Mouse (Mus musculus): ENCODE data around the gene Mipep. TPM values are rescaled to one million over a fixed set of nuclear protein-coding genes. Genes with fewer than 3 reads are reported as not detected.

Mipep gene
- total RNA-seq, 2 experiments from 2014 or later: 30.4 to 31.2 TPM

DNA sequence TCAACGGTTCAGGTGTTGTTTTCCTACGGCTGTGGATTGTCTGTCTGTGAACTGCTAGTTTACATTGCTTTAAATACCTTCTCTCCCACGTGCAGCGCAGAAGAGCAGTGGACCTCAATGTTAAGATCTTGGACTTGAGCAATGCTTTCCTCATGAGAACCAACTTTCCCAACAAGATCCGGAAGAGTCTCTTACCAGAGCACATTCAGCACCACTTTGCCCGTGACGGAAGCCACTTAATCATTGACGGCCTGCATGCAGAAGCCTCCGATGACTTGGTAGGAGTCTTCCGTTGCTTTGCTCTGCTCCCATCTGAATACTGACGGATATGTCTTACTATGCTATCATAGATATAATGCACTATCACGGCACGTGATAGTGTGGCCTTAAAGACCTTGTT, 17.7 kb downstream of the Mipep start:
- no peak for DNase-seq

DNA sequence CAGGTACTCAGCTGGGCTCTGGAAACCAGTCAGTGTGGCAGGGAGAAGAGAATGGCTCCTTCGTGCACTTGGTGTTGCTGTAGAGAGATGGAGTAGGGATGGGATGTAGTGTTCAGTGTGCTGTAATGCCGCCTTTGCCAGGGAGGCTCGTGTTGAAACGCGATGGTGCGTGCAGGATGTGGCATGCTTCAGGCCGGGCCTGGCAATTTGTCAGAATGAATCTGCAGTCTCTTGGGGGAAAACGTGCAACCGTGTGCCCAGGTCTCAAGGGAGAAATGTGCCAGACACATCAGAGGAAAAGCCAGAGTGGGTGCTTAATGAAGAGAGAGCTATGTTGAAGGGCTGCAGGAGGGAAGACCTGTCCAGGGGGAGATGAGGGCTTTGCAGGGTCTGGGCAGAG, 20.6 kb downstream of the Mipep start:
- DNase-seq: no peak

DNA sequence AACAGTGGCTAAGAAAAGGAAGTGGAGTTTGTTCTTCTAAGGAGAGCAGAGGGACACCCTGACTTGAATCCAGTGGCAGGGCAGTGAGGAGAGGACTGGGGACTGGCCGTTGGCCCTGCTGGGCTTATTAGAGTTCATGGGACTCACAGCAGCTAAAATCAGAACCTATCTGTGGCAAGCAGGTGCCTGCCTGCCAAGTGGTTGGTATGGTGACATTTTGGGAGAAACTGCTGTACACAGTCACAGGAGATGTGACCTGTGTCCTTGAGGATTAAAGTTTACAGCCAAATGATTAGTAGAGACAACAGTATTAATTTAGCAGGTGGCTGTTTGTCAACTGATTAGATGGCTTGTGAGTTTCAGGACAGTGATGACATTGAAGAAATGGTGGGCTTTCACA, 21.5 kb downstream of the Mipep start:
- no peak for DNase-seq

DNA sequence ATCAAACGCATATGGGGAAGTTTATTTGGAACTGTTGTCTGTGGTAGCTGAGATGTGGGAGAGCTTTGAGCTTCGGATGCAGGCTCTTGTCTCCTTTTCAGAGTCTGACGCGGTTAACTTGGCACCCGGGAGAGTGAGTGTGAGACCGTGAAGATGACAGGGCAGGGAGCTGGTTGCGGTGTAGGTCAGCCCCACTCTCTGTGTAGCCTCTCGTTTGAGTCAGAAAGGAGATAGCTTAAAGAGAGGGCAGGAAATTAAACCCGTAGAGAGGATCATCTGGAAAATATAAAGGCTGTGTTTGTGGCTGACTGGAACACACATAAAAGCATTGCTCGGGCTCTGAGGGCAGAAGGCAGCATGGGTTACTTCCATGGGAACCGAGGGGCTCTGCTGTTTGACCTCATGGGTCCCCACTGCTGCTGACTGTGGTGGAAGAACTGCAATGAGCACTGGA, 22.5 kb downstream of the Mipep start:
- no peak for DNase-seq

DNA sequence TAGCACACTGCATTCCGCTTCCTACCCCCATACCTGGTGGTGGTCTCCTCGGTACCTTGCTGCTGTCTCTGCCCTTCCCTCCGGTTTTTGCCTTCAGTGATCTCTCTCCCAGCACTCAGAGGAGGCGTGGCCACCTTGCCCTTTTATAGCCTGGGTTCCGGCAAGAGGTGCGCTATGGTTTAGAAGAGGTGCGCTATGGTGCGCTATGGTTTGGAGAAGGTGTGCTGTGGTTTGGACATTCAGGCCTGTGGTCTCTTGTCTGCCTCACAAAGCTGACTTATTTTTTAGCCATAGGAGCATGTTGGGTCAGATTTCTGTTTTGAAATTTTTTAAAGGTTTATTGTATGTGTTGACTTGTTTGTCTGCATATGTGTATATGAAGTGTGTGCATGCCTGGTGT, 25.5 kb downstream of the Mipep start:
- DNase-seq: no peak

DNA sequence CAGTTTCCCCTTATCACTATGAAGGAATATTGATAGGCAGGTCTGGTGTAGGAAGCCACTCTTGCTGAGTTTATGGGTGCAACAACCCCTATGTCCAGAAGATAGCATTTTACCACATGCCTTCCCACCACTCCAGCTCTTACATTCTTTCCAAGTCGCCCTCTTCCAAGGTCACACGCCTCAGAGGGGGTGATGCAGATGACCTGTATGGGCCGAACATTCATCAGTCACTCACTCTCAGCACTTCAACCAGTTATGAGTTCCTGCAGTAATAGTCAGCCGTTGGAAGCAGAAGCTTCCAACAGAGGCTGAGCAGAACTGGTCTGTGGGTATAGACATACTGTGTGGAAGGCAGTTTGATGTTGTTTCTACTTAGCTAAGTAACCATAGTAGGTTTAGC, 27.2 kb downstream of the Mipep start:
- no peak for DNase-seq

DNA sequence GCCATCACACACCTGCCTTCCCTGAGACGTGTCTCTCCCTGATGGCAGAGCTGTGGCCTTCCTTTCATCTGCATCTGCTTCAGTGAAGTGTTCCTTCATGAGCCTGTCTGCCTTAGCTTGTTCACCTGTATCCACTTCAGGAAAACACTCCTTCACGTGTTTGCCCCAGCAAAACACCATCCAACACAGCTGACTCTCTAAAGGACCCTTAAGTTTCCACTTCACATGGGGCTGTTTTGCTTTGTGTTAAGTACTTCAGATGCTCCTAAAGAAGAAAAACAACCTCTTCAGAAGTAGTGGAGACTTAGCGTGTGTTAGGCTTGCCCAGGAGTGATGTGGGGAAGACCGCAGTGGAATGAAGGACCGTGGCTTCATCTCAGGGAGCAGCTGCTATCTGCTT, 30.7 kb downstream of the Mipep start:
- no peak for DNase-seq

DNA sequence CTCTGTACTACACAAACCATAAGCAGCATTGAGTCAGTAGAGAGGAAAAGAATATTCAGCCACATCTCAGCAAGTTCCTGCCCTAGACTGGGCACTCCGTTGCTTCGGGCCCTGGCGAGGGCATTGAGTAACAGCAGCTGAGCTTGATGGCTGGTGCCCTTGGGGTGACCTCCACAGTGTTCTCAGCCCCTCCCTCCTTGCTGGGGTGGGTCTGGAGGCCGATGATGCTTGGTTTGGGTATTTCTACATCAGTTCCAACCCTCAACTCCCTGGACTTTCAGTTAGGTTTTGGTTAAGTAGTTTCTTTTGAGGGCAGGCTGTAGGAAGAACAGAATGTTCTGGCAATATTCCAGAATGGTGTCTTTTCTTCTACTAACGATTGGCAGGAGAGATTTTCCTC, 33.7 kb downstream of the Mipep start:
- no peak for DNase-seq

DNA sequence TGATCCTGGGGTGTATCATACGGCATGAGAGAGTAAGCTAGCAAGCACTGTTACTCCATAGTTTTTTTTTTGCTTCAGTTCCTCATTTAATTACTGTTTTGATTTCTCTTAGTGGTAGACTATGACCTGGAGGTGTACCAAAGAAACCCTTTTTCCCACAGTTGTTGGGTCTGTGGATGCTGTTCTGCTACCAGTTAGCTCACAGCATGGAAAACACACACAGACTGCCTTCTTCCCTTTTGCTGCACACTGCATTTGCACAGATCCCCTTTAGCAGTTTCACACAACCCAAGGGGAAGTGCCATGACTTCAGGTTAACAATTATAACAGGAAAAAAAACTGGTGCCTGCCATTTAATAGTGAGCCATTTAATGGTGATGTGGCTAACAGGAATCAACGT, 45.7 kb downstream of the Mipep start:
- no peak for DNase-seq

DNA sequence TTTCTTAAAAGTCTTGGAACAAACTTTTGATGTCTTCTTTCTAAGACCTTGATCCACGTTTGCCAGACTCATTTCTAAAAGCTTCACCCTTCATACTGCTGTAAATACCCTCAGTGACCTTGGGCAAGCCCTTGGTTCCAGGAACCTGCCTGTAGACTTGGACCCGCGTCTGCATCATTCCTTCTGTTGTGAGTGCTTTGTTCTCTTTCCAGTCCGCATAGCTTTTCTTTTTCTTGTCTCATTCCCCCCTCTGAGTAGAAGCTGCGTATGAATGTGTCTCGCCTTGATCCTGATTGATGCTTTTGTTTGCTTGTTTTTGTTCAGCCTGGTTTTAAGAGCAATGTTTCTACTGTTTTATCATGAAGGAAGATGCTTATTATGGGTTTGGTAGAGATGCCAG, 52.3 kb downstream of the Mipep start:
- no peak for DNase-seq

DNA sequence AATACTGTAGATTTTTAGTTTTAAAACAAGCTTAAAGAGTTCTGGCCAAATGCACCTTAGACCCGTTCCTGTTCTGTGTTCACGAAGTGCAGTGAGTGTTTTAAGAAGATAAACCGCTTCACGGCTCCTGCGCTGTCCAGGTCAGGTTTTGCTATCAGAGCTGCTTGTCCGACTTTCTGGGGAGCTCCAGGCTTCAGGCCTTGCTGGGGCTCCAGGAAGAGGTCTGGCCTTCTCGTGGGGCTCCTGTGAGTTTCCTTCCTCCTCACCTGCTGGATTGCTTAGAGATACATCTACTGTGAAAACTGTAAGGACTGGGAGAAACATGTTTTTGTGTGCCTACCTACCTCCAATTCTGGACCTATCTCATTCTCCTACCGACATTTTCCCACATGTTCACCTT, 55.3 kb downstream of the Mipep start:
- no peak for DNase-seq

DNA sequence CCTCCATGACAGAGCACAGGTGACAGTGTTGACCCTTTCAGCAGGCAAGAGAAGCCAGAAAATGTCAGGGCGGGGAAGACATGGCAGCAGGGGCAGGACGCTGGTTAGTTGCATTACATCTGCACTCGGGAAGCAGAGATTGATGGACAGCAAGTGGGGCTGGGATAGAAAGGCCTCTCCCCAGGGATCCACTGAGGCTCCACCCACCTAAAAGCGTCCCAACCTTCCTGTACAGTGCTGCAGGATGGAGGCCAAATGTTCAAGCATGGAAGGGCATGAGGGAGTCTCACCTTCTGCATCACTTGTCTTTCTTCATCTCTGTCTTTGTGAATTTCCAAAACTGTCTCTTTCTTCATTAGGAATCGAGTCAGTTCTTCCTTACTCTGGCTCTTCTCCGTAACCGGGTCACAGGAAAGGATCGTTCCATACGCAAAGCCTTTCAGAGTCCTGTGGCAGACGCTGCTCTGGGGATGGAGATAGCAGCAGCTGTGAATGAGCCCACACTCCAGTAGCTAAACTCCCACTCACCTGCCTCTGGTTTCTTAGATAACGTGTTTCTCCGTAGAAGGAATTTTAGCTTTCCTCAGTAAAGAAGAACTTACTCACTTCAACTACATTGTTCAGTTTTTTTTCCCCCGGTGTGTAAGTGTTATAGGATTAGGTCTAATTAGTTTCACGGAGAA, 57.7 kb downstream of the Mipep start:
- DNase-seq: no peak

DNA sequence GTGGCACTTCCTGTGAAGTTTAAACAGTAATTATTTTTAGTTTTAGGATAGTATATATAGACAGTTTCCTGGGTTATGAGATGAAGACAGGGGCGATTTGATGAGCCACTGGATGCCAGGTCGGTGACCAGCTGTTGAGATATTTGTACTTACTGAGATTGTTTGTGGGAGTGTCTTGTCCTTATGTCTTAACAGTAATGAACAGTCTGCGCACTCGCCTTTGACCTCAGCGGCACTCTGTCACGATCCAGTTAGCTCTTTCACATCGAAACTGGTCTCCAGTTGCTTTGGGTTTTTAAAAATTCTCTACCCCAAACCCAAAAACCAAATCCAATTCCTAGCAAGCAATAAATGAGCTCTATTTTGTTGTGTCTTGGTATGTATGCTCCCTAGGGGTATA, 59.2 kb downstream of the Mipep start:
- DNase-seq: no peak

DNA sequence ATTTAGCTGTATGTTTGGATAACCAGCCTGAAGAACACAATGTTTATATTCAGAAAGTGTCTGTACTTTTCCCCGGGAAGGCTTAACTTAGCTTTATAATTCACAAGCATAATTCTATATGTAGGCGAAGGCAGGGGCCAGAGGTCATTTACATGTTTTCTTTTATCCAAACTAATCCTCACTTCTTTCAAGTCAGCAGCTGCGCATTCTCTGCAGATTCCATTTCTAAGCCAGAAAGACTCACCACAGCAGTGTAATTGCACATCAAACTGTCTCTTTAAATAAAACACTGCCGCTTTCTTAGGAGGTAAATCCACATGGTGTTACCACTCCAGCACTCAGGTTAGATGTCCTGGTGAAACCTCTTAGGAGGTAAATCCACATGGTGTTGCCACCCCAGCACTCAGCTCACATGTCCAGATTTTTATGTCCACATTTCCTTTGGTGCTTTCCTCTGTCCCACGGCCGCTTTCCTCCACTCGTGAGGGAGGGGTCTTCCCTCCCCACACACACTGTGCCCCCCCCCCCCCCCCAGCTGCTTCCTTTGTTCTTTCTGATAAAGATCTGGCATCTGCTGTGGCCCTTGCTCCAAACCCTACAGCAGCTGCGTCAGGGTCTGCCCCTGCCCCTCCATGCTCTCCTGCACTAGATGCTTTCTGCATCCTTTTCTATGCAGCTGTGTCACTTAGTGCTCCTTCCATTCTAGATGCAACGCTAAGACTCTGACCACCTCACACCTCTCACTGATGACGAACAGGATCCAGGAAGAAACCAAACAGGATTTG, 61.1 kb downstream of the Mipep start:
- no peak for DNase-seq

DNA sequence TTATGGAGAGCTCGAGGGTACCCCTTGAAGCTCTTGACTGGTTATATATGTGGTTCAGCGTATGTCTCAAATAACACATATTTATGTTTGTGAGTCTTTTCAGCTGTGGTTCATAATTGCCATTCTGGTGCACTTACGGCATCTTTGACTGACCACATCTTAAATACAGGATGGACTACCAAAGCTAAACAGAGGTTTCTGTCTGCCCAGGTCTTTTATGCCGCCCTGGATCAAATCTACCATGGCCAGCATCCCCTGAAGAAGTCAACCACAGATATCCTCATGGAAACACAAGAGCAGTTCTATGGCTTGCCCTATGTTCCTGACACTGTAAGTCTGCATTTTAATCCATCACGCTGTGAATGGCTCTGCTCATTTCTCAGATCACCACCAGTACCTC, 61.8 kb downstream of the Mipep start:
- DNase-seq: no peak

DNA sequence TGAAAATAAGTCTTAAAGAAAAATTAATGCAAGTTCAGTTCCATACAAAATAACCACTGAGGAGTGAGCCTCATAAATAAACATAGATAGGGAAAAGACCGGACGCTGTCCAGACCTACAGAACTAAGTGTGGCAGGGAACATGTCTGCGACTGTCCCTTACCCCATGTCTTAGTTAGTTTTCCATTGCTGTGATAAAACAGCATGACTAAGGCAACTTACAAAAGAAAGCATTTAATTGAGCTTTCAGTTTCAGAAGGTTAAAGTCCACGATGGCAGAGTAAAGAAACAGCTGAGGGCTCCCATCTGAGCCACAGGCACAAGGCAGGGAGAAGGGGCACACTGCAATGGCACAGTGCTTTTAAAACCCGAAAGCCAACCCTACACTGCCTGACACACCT, 63.8 kb downstream of the Mipep start:
- DNase-seq: no peak

DNA sequence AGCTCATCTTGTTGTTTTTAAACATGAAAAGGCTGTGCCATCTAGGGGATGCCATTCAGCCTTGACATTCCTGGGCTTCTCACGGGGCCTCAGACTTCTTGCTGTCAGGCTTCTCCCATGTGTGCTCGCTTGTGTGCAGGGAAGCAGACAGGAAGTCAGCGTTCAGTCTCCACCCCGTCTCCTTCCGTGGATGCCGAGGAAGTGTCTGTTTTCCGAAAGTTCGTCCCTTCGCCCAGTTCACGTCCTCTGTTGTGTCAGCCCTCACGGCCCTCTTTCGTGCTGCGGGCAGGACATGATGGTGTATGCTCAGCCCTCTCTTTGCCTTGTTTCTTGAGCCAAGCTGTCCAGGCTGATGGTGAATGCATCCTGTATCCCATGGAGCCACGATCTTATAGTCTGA, 65.7 kb downstream of the Mipep start:
- no peak for DNase-seq

DNA sequence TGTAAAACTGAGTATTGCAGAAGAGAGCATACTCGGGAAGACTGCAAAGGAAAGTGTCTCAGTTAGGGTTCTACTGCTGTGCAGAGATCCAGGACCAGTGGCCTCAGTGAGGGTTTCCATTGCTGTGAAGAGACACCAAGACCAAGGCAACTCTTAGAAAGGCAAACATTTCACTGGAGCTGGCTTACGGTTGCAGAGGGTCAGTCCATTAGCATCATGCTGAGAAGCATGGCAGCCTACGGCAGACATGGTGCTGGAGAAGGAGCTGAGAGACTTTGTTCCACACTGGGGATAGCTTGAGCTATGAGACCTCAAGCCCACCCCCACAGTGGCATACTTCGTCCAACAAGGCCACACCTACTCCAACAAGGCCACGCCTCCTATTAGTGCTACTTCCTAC, 67.3 kb downstream of the Mipep start:
- no peak for DNase-seq

DNA sequence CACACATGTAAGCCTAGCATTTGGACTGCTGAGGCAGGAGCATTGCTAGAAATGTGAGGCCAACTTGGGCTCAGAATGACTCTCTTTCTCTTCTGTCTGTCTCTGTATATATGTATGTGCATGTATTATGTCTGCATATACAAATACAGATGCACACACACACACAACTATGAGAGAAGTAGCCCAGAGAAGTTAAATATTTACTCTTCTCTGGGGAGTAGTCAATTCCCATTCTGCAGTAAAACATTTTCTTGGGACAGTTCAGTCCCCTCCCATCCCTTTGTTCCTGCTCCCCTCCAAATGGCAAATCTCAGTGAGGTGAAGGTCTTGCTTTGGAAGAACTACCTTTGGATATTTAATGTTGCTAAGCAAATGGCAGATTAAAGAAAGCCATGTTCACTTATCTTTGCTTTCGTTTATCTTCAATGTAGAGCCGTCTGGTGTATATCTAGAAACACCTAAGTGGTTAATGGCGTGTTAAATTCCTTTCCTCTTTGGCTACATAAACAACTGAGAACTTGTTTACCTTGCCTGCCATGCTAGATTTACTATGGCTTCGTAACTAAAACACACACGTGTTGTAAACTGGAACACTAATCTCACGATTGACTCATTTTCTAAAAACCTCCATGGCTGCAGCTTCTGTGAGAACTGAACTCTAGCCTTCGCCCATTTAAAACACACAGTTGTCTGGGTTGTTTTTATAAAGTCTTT, 72.0 kb downstream of the Mipep start:
- no peak for DNase-seq

DNA sequence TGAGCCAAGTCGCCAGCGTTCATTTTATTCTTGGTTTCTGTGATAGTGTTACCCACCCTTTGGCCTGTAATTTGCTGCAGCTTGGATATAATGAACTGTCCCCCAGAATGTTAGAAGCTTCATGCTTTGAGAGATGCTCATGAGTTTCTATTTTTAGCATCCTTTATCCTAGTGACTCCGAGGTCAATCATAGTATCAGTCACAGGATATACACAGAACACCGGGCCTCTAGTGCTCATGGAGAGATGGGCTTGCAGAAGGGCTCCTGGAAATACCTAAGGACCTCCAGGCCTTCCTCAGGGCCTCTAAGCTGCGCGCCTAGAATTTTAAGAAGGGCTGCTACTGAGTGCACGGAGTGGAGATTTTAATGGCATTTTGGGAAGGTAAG, 72.5 kb downstream of the Mipep start:
- DNase-seq: no peak

DNA sequence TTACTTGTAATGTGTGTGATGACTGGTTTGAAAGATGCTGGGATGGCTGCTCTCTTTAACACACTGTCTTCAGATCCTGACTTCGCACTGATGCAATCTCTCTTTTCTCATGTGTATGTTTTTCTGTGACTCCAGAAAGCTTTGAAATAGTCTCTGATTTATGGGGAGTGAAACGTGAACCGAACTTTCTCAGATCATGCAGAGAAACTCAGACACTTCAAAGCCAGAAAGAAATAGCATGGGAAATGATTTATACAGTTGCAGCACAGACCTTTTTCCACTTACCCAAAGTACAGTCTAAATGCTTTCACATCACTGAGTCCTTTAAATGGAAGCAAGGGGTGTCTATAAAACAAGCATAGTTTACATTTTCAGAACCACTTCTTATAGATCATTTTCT, 79.0 kb downstream of the Mipep start:
- DNase-seq: no peak

DNA sequence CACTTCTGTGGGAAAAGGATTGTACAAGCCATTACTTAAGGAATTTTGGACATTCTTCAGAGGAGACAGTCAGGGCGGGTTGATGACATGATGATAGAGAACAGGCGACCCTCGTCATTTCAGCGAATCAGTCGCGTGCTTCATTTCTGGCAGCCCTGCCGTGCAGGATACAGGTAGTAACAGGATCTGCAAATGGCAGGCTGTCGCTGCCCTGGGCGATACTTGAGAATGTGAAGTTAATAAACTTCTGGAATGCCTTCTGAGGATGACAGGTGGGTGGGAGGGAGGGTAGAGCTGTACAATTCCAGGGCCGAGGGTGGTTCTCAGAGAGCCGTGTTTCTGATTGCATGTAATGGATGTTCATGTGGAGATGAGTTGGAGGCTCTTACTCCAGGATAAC, 82.0 kb downstream of the Mipep start:
- DNase-seq: no peak

DNA sequence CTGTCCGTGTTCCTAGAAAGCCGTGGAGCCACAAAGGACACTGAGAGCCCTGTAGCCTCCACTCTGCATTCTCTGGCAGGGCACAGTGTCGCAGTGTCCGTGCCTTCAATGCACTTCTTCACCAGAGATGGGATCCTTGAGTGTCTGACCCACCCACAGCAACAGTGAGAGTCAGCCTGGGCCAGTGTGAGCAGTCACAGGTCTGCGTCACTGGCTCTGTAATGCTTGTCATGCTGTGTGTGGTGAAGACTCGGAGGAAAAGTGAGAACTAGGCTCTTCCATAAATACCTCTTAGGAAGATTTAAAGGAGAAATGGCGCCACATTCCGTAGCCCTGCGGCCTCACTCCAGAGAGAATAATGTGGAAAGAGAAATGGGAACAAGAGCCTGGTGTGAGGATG, 84.0 kb downstream of the Mipep start:
- no peak for DNase-seq

DNA sequence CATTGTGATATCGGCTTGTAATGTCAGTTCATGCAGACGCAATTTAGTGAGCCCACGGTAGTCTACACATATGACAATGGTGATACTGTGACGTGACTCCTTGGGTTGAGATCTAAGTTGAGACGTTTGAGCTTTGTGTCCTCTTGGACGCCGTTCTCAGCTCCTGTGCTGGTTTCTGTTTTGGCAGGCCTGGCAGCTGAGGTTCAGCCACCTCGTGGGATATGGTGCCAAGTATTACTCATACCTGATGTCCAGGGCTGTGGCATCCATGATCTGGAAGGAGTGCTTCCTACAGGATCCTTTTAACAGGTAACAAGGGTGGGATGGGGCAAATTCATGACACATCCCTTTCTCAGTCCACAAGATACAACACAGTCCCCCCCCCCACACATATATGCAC, 87.5 kb downstream of the Mipep start:
- no peak for DNase-seq

Measured in gastrocnemius, postnatal 25 days (tissue).